Mouse (Mus musculus) CH12.LX (cell line): ENCODE results near the gene Wnk1. TPM values are rescaled to one million over a fixed set of nuclear protein-coding genes. Genes with fewer than 3 reads are reported as not detected.

Experiments
- DNase-seq: peaks from one replicate; pipeline ENCODE4 v3.0.0-alpha.2; 2013; ENCODE audit errors: extremely low read depth
- H3K27ac ChIP-seq: 2 replicates; pipeline ENCODE4 v1.5.1; 2012; ENCODE audit warnings: low read depth, mild to moderate bottlenecking, control low read depth, moderate library complexity; ENCODE audit not compliant: insufficient read depth
- H3K27me3 ChIP-seq: replicated peaks from 2 replicates; pipeline ENCODE3; 2012; ENCODE audit warnings: inconsistent platforms
- H3K36me3 ChIP-seq, 2 experiments: replicated peaks in 1 of 2; 2 replicates each; pipeline versions ENCODE3 to v1.6.1; 2012; ENCODE audit warnings: inconsistent platforms in 1 of 2, low read length in 1 of 2, mild to moderate bottlenecking in 1 of 2, mixed read lengths in 1 of 2, moderate library complexity in 1 of 2; ENCODE audit not compliant: control insufficient read depth in 1 of 2, insufficient read depth in 1 of 2
- H3K4me1 ChIP-seq, 2 experiments: 2 replicates each; pipeline ENCODE4 v1.6.1; 2012; ENCODE audit warnings: inconsistent platforms in 1 of 2, moderate library complexity in 1 of 2; ENCODE audit not compliant: insufficient read depth in 2 of 2, control insufficient read depth in 1 of 2
- H3K4me2 ChIP-seq: 2 replicates; pipeline ENCODE4 v1.6.1; 2012; ENCODE audit warnings: low read depth, mild to moderate bottlenecking, control low read depth; ENCODE audit not compliant: poor library complexity, insufficient read depth, severe bottlenecking
- H3K4me3 ChIP-seq, 3 experiments: fragments of 150-350 bp in 1 of 3; sonication (generic) in 1 of 3; replicated peaks in 1 of 3; 2 replicates each; pipeline versions ENCODE3 to v1.5.1; 2011 to 2012; ENCODE audit warnings: low read depth in 2 of 3, low read length in 2 of 3, mild to moderate bottlenecking in 2 of 3, moderate library complexity in 2 of 3, control low read depth in 1 of 3, improper control_type of control experiment in 1 of 3, inconsistent platforms in 1 of 3, mixed read lengths in 1 of 3; ENCODE audit not compliant: poor library complexity in 1 of 3
- H3K79me2 ChIP-seq: replicated peaks from 2 replicates; pipeline ENCODE4 v1.6.1; 2012; ENCODE audit warnings: mild to moderate bottlenecking, moderate library complexity; ENCODE audit not compliant: control insufficient read depth, poor library complexity, insufficient read depth, severe bottlenecking; ENCODE audit errors: extremely low read depth
- H3K9ac ChIP-seq: 2 replicates; pipeline ENCODE4 v1.6.1; 2012; ENCODE audit warnings: low read depth, mild to moderate bottlenecking, control low read depth, moderate library complexity; ENCODE audit not compliant: insufficient read depth
- H3K9me3 ChIP-seq: replicated peaks from 2 replicates; pipeline ENCODE3; 2012; ENCODE audit warnings: low read length, inconsistent platforms, mixed read lengths
- CHD2 ChIP-seq: IDR thresholded peaks from 2 replicates; pipeline ENCODE4 v1.6.1; 2011; ENCODE audit warnings: low read length, improper control_type of control experiment
- CTCF ChIP-seq, 2 experiments: IDR thresholded peaks in 1 of 2; conservative IDR thresholded peaks in 1 of 2; 2 replicates each; pipeline ENCODE4 v1.5.1; 2011 to 2012; ENCODE audit warnings: low read depth in 2 of 2, low read length in 2 of 2, improper control_type of control experiment in 1 of 2, inconsistent platforms in 1 of 2, mild to moderate bottlenecking in 1 of 2, moderate library complexity in 1 of 2
- EP300 ChIP-seq: IDR thresholded peaks from 2 replicates; pipeline ENCODE4 v1.6.1; 2011; ENCODE audit warnings: low read length, improper control_type of control experiment
- MAX ChIP-seq: IDR thresholded peaks from 2 replicates; pipeline ENCODE4 v1.6.1; 2011; ENCODE audit warnings: low read length, improper control_type of control experiment
- MAZ ChIP-seq: IDR thresholded peaks from 2 replicates; pipeline ENCODE4 v1.6.1; 2012; ENCODE audit warnings: low read depth, mild to moderate bottlenecking, inconsistent platforms, low read length, improper control_type of control experiment, moderate library complexity
- POLR2AphosphoS2 ChIP-seq: IDR thresholded peaks from 2 replicates; pipeline ENCODE4 v1.6.1; 2011; ENCODE audit warnings: low read depth, low read length, improper control_type of control experiment
- SIN3A ChIP-seq: IDR thresholded peaks from 2 replicates; pipeline ENCODE4 v1.6.1; 2012; ENCODE audit warnings: low read length, improper control_type of control experiment, inconsistent platforms
- TBP ChIP-seq: conservative IDR thresholded peaks from 2 replicates; pipeline ENCODE4 v1.6.1; 2011; ENCODE audit warnings: low read depth, low read length, improper control_type of control experiment
- UBTF ChIP-seq: IDR thresholded peaks from 2 replicates; pipeline ENCODE4 v1.6.1; 2012; ENCODE audit warnings: low read depth, mild to moderate bottlenecking, inconsistent platforms, low read length, improper control_type of control experiment, moderate library complexity
- ZC3H11A ChIP-seq: IDR thresholded peaks from 2 replicates; pipeline ENCODE4 v1.6.1; 2012; ENCODE audit warnings: low read depth, mild to moderate bottlenecking, inconsistent platforms, low read length, improper control_type of control experiment
- ZNF384 ChIP-seq: IDR thresholded peaks from 2 replicates; pipeline ENCODE4 v1.6.1; 2012; ENCODE audit warnings: low read depth, low read length, improper control_type of control experiment, inconsistent platforms
- dilution Hi-C: fragments of 300-500 bp; cut with MboI; formaldehyde crosslinking; loops from 2 replicates; pipeline ENCODE4 v1.14.3; 2020; ENCODE audit warnings: low sequenced_read_pairs; ENCODE audit not compliant: extremely low pct_unique_long_range_greater_than_20kb, extremely low pct_ligation_motif_present
- in situ Hi-C: fragments of 300-500 bp; cut with MboI; formaldehyde crosslinking; loops from 3 replicates; pipeline ENCODE4 v1.14.3; 2019; ENCODE audit warnings: low sequenced_read_pairs, low pct_ligation_motif_present, low pct_unique_long_range_greater_than_20kb, mixed read lengths
- polyA plus RNA-seq: library from polyadenylated mRNA; unstranded; fragments of >175 nt; gene quantifications from 2 replicates; pipeline ENCODE4 v1.2.1, GENCODE M21; 2012; ENCODE audit warnings: low read depth; ENCODE audit not compliant: insufficient read length
- total RNA-seq, 2 experiments: library from RNA; depleted of rRNA; stranded (reverse); fragments of 300-350 nt in 1 of 2; fragments of >200 nt in 1 of 2; gene quantifications; 2 replicates each; pipeline ENCODE4 v1.2.3; 2012 to 2014

Wnk1 gene
- total and polyA plus RNA-seq, 3 experiments, result 97.2 to 216 (median 125) TPM

- Histone ChIP-seq H3K4me1 (peaks cover 4 to 20% of the 10 kb centered on the region in 2 experiments; a peak in 3 of 4 replicates), H3K4me2 (no peak overlapping the region), H3K27me3 (no peaks in the 10 kb centered on the region), H3K9me3 (peaks cover 5% of the 10 kb centered on the region), H3K27ac (no peak overlapping the region), H3K4me3 (no peak overlapping the region), H3K79me2 (no peaks in the 10 kb centered on the region), H3K36me3 (no peaks in the 10 kb centered on the region), H3K9ac (no peak overlapping the region)
- dilution Hi-C loops (no loop called here), in situ Hi-C loops (no loop called here)
- no peak for DNase-seq
- TF ChIP-seq EP300, result no peak
- no peak for TF ChIP-seq TBP
- peak; percentile 47 for TF ChIP-seq ZNF384
Measured at GRCm38 (mm10) chr6:120065552-120066177, 27.2 kb upstream of the Wnk1 start.

DNA sequence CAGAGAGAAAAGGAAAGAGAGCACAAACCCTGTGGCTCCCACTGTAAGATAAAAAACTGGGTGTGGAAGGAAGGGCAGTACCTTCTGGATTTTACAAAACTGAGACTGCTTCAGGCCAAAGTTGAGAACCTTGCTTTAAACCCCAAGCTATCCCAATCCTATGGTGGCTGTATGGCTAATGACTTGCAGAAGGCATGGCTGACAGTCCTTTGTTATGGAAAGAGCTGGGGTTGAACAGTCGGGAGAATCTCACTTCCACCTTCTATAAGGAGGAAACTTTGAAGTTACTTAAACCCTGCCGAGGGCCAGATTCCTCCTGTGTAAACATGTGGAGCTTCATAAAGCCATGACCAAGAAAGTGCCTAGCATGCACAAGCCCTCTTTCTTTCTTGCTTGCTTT, 26.2 kb upstream of the Wnk1 start:
- no peak for DNase-seq
- H3K79me2 ChIP-seq, result no peaks in the 10 kb centered on the region
- peaks cover 4 to 21% of the 10 kb centered on the region in 2 experiments; a peak in 3 of 4 replicates for H3K4me1 ChIP-seq
- 0 out of 2 replicates have a peak overlapping the region, but pooled peaks have one; percentile 27 for H3K4me2 ChIP-seq
- H3K27ac ChIP-seq, result no peak overlapping the region
- no peaks in the 10 kb centered on the region for H3K36me3 ChIP-seq
- in situ Hi-C loops, result no loop called here
- H3K4me3 ChIP-seq, result no peak overlapping the region
- H3K9me3 ChIP-seq, result no peaks in the 10 kb centered on the region
- dilution Hi-C loops, result no loop called here
- no peaks in the 10 kb centered on the region for H3K27me3 ChIP-seq
- peak overlapping the region; percentile 36; the same call in 1 of the 2 replicates for H3K9ac ChIP-seq
- TF ChIP-seq TBP (no peak), CTCF (conservative IDR thresholded peaks at IDR 0.05 in 1 of 2, IDR thresholded peaks at IDR 0.05 in 1 of 2; ENCODE audit: low read depth in 2 of 2, low read length in 2 of 2) (no peak), POLR2AphosphoS2 (no peak), MAZ (no peak), ZC3H11A (no peak), UBTF (no peak), MAX (no peak), CHD2 (no peak)

- Histone ChIP-seq H3K27ac (no peak overlapping the region), H3K79me2 (no peaks in the 10 kb centered on the region), H3K4me1 (peaks cover 4 to 18% of the 10 kb centered on the region in 2 experiments; a peak in 3 of 4 replicates), H3K9me3 (no peaks in the 10 kb centered on the region), H3K4me3 (no peak overlapping the region), H3K9ac (no peak overlapping the region), H3K36me3 (no peaks in the 10 kb centered on the region), H3K4me2 (no peak overlapping the region), H3K27me3 (no peaks in the 10 kb centered on the region)
- TF ChIP-seq SIN3A, result no peak
- dilution Hi-C loops (no loop called here), in situ Hi-C loops (no loop called here)
- DNase-seq, result no peak
Measured at GRCm38 (mm10) chr6:120062934-120063333, 24.5 kb upstream of the Wnk1 start.
